In the genomic region with DNA sequence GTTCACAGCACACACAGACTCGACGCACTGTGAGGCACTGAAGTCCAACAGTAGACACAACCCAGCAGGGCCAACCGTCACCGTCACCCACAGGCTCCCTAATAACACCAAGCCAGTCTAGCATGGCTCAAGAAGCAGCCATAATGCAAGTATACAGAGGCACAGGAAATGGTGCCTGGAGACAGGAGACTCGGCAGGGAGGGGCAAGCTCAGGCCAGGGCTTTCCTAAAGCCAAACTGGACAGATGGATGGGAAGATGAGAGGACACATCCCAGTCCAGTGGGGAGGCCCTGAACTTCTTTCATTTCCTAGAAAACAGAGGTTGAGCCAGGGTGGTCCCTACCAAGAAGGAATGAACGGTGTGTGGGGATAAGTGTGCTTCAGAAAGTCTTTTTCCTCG, we compare ENCODE assay signal across 16 mouse cellular contexts. TPM values are rescaled to one million over a fixed set of nuclear protein-coding genes. Genes with fewer than 3 reads are reported as not detected.
DNase-seq lines count a peak whose midpoint lies in the region; ATAC-seq lines count a peak whose summit lies in the region.
"Had no signal": no experiment of that assay in that cellular context is flagged by ENCODE, and none has a peak within 500 bp of the region (broad histone marks: within the 10 kb centered on the region; RNA-seq: fewer than 3 reads in every experiment).

No protein-coding gene starts in this region.

- no peak overlapping the region for H3K4me2 ChIP-seq in forebrain, embryonic 12.5 days
- no peak overlapping the region for H3K4me2 ChIP-seq in forebrain, embryonic 16.5 days (ENCODE audit: low read length)
- H3K4me2 ChIP-seq in liver, embryonic 15.5 days: no peak overlapping the region
- no peak overlapping the region for H3K4me2 ChIP-seq in liver, embryonic 12.5 days
- H3K4me2 ChIP-seq in limb, embryonic 12.5 days: no peak overlapping the region

- no peaks in the 10 kb centered on the region for H3K9me3 ChIP-seq in forebrain, embryonic 12.5 days
- no peaks in the 10 kb centered on the region for H3K9me3 ChIP-seq in forebrain, embryonic 16.5 days (ENCODE audit: control insufficient read depth, low read length)
- H3K9me3 ChIP-seq in liver, embryonic 15.5 days (replicated peaks): no peaks in the 10 kb centered on the region
- no peaks in the 10 kb centered on the region for H3K9me3 ChIP-seq in liver, embryonic 12.5 days (replicated peaks)
- H3K9me3 ChIP-seq in embryonic facial prominence, embryonic 10.5 days: no peaks in the 10 kb centered on the region
- no peaks in the 10 kb centered on the region for H3K9me3 ChIP-seq in limb, embryonic 12.5 days

- 67% methylated on average over 7 of the region's 7 CpGs for WGBS in forebrain, embryonic 12.5 days
- WGBS in forebrain, embryonic 16.5 days: 66% methylated on average over 7 of the region's 7 CpGs
- 62% methylated on average over 7 of the region's 7 CpGs for WGBS in liver, embryonic 15.5 days (ENCODE audit: insufficient replicate concordance)
- WGBS in liver, embryonic 12.5 days (ENCODE audit: insufficient replicate concordance): 66% methylated on average over 7 of the region's 7 CpGs
- 54% methylated on average over 7 of the region's 7 CpGs for WGBS in embryonic facial prominence, embryonic 10.5 days
- 69% methylated on average over 7 of the region's 7 CpGs for WGBS in limb, embryonic 12.5 days

- H3K4me1 ChIP-seq in forebrain, embryonic 12.5 days: peaks cover 55% of the 10 kb centered on the region
- peaks cover 22% of the 10 kb centered on the region for H3K4me1 ChIP-seq in forebrain, embryonic 16.5 days (replicated peaks; ENCODE audit: control insufficient read depth, insufficient read depth, low read length)
- peaks cover 49% of the 10 kb centered on the region for H3K4me1 ChIP-seq in liver, embryonic 15.5 days (replicated peaks)
- H3K4me1 ChIP-seq in liver, embryonic 12.5 days: peaks cover 49% of the 10 kb centered on the region
- peaks cover 69% of the 10 kb centered on the region for H3K4me1 ChIP-seq in embryonic facial prominence, embryonic 10.5 days
- H3K4me1 ChIP-seq in limb, embryonic 12.5 days (replicated peaks): peaks cover 66% of the 10 kb centered on the region

- no peak overlapping the region for H3K4me3 ChIP-seq in forebrain, embryonic 12.5 days (replicated peaks)
- H3K4me3 ChIP-seq in forebrain, embryonic 16.5 days (replicated peaks; ENCODE audit: low read length): no peak overlapping the region
- no peak overlapping the region for H3K4me3 ChIP-seq in liver, embryonic 15.5 days (replicated peaks)
- no peak overlapping the region for H3K4me3 ChIP-seq in liver, embryonic 12.5 days
- H3K4me3 ChIP-seq in embryonic facial prominence, embryonic 10.5 days: no peak overlapping the region
- H3K4me3 ChIP-seq in limb, embryonic 12.5 days (replicated peaks): no peak overlapping the region

- ATAC-seq in forebrain, embryonic 12.5 days (ENCODE audit: low FRiP score): no peak
- no peak for ATAC-seq in forebrain, embryonic 16.5 days
- ATAC-seq in liver, embryonic 15.5 days (ENCODE audit: insufficient read depth): no peak
- no peak for ATAC-seq in liver, embryonic 12.5 days
- no peak for ATAC-seq in limb, embryonic 12.5 days (ENCODE audit: insufficient number of reproducible peaks, insufficient read depth, low FRiP score, low TSS enrichment, low read depth)

- H3K9ac ChIP-seq in forebrain, embryonic 12.5 days: no peak overlapping the region
- no peak overlapping the region for H3K9ac ChIP-seq in forebrain, embryonic 16.5 days (replicated peaks; ENCODE audit: low read depth, low read length)
- H3K9ac ChIP-seq in liver, embryonic 15.5 days: no peak overlapping the region
- H3K9ac ChIP-seq in liver, embryonic 12.5 days: no peak overlapping the region
- H3K9ac ChIP-seq in limb, embryonic 12.5 days (replicated peaks): no peak overlapping the region

- no peak for DNase-seq in embryonic facial prominence, embryonic 10.5 days (ENCODE audit: low spot score)
- no peak for DNase-seq in right cerebral cortex, adult 18-20 months
- DNase-seq in layer of hippocampus, postnatal 14 days (ENCODE audit: low spot score in 2 of 2): no peak
- DNase-seq: adrenal gland, adult 8-10 months; B cell, adult 2 months; cerebellum, adult 11-12 months; heart, postnatal 36 days; kidney, postnatal 4 days; lung, postnatal 36 days; spleen, adult 18-20 months; thymus, postnatal 25 days had no signal

- no peaks in the 10 kb centered on the region for H3K27me3 ChIP-seq in forebrain, embryonic 12.5 days
- no peaks in the 10 kb centered on the region for H3K27me3 ChIP-seq in forebrain, embryonic 16.5 days (replicated peaks; ENCODE audit: control insufficient read depth, insufficient read depth, low read length)
- H3K27me3 ChIP-seq in liver, embryonic 15.5 days: no peaks in the 10 kb centered on the region
- H3K27me3 ChIP-seq in liver, embryonic 12.5 days (replicated peaks): no peaks in the 10 kb centered on the region
- H3K27me3 ChIP-seq in embryonic facial prominence, embryonic 10.5 days (replicated peaks; ENCODE audit: low read depth, poor library complexity, severe bottlenecking): no peaks in the 10 kb centered on the region
- H3K27me3 ChIP-seq in limb, embryonic 12.5 days: no peaks in the 10 kb centered on the region

- H3K27ac ChIP-seq in forebrain, embryonic 12.5 days: 0 out of 2 replicates have a peak overlapping the region, but pooled peaks have one; percentile 33
- no peak overlapping the region for H3K27ac ChIP-seq in forebrain, embryonic 16.5 days (ENCODE audit: low read length)
- H3K27ac ChIP-seq in liver, embryonic 15.5 days (replicated peaks): peak overlapping the region; percentile 33; the same call in 1 of the 2 replicates
- no peak overlapping the region for H3K27ac ChIP-seq in liver, embryonic 12.5 days
- peak overlapping the region; percentile 55; the same call in 1 of the 2 replicates for H3K27ac ChIP-seq in embryonic facial prominence, embryonic 10.5 days (replicated peaks)
- peak overlapping the region; percentile 3; the same call in 1 of the 2 replicates for H3K27ac ChIP-seq in limb, embryonic 12.5 days

- peaks cover 15% of the 10 kb centered on the region for H3K36me3 ChIP-seq in forebrain, embryonic 12.5 days (replicated peaks)
- no peaks in the 10 kb centered on the region for H3K36me3 ChIP-seq in forebrain, embryonic 16.5 days (ENCODE audit: control insufficient read depth, insufficient read depth)
- H3K36me3 ChIP-seq in liver, embryonic 15.5 days (replicated peaks): no peaks in the 10 kb centered on the region
- peaks cover 18% of the 10 kb centered on the region for H3K36me3 ChIP-seq in liver, embryonic 12.5 days
- H3K36me3 ChIP-seq in embryonic facial prominence, embryonic 10.5 days (replicated peaks): peaks cover 44% of the 10 kb centered on the region
- peaks cover 30% of the 10 kb centered on the region for H3K36me3 ChIP-seq in limb, embryonic 12.5 days

RNA-seq across cellular contexts. Expression of a gene that starts 13.8 kb away (rescaled TPM):
- 12.3 and 14.2 TPM in 2 replicates for polyA plus RNA-seq in forebrain, embryonic 12.5 days (2016; fragmentation: Nextera tagmentation; extraction: Ambion mirVana)
- 15.8 and 16.0 TPM in 2 replicates for polyA plus RNA-seq in forebrain, embryonic 16.5 days (2015; fragmentation: Nextera tagmentation; extraction: Ambion mirVana)
- 2.1 and 2.6 TPM in 2 replicates for polyA plus RNA-seq in liver, embryonic 15.5 days (2015; fragmentation: Nextera tagmentation; extraction: Ambion mirVana)
- polyA plus RNA-seq in liver, embryonic 12.5 days (2016; fragmentation: Nextera tagmentation; extraction: Ambion mirVana): 3.5 and 3.8 TPM in 2 replicates
- polyA plus RNA-seq in embryonic facial prominence, embryonic 10.5 days (2016; fragmentation: Nextera tagmentation; extraction: Ambion mirVana): 8.5 and 10.7 TPM in 2 replicates
- polyA plus RNA-seq in limb, embryonic 12.5 days (2016; fragmentation: Nextera tagmentation; extraction: Ambion mirVana): 18.4 and 18.8 TPM in 2 replicates
- total RNA-seq in layer of hippocampus, postnatal 14 days (2021): 100 to 1,000 TPM; 115 to 117 TPM

RNA-seq across cellular contexts. Expression of a gene that starts 41.0 kb away (rescaled TPM):
- 96.4 and 96.9 TPM in 2 replicates for polyA plus RNA-seq in forebrain, embryonic 12.5 days (2016; fragmentation: Nextera tagmentation; extraction: Ambion mirVana)
- polyA plus RNA-seq in forebrain, embryonic 16.5 days (2015; fragmentation: Nextera tagmentation; extraction: Ambion mirVana): 79.4 and 84.0 TPM in 2 replicates
- 18.2 and 19.7 TPM in 2 replicates for polyA plus RNA-seq in liver, embryonic 15.5 days (2015; fragmentation: Nextera tagmentation; extraction: Ambion mirVana)
- polyA plus RNA-seq in liver, embryonic 12.5 days (2016; fragmentation: Nextera tagmentation; extraction: Ambion mirVana): 25.8 and 31.2 TPM in 2 replicates
- polyA plus RNA-seq in embryonic facial prominence, embryonic 10.5 days (2016; fragmentation: Nextera tagmentation; extraction: Ambion mirVana): 99.6 and 100 TPM in 2 replicates
- 96.0 and 99.2 TPM in 2 replicates for polyA plus RNA-seq in limb, embryonic 12.5 days (2016; fragmentation: Nextera tagmentation; extraction: Ambion mirVana)
- total RNA-seq in layer of hippocampus, postnatal 14 days (2021): 10 to 100 TPM; 24.2 to 24.5 TPM

Comparison
In these comparisons a context has a peak if more than half of its experiments do, and no peak if none do; other contexts are left out.
1. H3K27ac ChIP-seq: peak in forebrain, embryonic 12.5 days (single experiment), liver, embryonic 15.5 days (single experiment), embryonic facial prominence, embryonic 10.5 days (single experiment) and limb, embryonic 12.5 days (single experiment); none in forebrain, embryonic 16.5 days (single experiment) and liver, embryonic 12.5 days (single experiment).